Mouse (Mus musculus) G1E (cell line): Measurements from ENCODE around the gene Apoh.

Experiments used
- CTCF ChIP-seq: IDR thresholded peaks from 2 replicates; pipeline ENCODE4 v1.5.1; 2012; ENCODE audit warnings: low read depth, low read length, inconsistent platforms, mixed read lengths
- GATA1 ChIP-seq: IDR thresholded peaks from 2 replicates; pipeline ENCODE4 v1.6.1; 2012; ENCODE audit warnings: borderline replicate concordance, low read length, inconsistent platforms, mixed read lengths
- GATA2 ChIP-seq: IDR thresholded peaks from 2 replicates; pipeline ENCODE4 v1.6.1; 2012; ENCODE audit warnings: low read depth, low read length, inconsistent platforms, borderline replicate concordance
- POLR2AphosphoS5 ChIP-seq: IDR thresholded peaks from 2 replicates; pipeline ENCODE4 v1.6.1; 2012; ENCODE audit warnings: low read depth, low read length, inconsistent platforms; ENCODE audit not compliant: insufficient replicate concordance
- TAL1 ChIP-seq: conservative IDR thresholded peaks from 2 replicates; pipeline ENCODE4 v1.6.1; 2012; ENCODE audit warnings: low read depth, low read length, inconsistent platforms, mixed read lengths

DNA sequence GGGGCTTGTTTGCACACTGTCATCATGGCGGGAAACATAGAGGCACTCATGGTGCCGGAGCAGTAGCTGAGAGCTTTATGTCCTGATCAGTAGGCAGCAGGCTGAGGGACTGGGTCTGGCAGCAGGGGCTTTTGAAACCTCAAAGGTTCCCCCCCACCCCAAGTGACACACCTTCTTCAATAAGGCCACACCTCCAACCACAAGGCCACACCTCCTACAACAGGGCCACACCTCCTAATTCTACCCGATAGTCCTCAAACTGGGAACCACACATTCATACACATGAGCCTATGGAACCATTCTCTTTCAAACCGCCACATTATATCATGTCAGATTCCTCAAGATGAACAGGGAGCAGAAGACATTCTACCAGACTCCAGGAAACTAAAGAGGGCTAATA, 77.6 kb downstream of the Apoh start:
- TF ChIP-seq CTCF: no peak
- TF ChIP-seq GATA1: no peak
- TF ChIP-seq TAL1: no peak
- TF ChIP-seq POLR2AphosphoS5: no peak
- no peak for TF ChIP-seq GATA2
